Mouse (Mus musculus): ENCODE measurements around the gene Pax5.

GRCm38 (mm10) chr4:44705151-44705550, 5.1 kb downstream of the Pax5 start:
- TF ChIP-seq CTCF (IDR thresholded peaks at IDR 0.05; ENCODE audit: control insufficient read depth, insufficient read depth, low read length) (no peak), POLR2A (IDR thresholded peaks at IDR 0.05; ENCODE audit: borderline replicate concordance, control insufficient read depth, low read depth, low read length) (0 out of 2 replicates have a peak, but pooled peaks have one; percentile 25)

Data from bone marrow, adult 2 months (tissue).